Mouse (Mus musculus): ENCODE results near the gene Lemd1.
"Not testable (repeated sequence)": the region's sequence is repeated elsewhere in the genome, so short reads cannot be mapped to it uniquely, and the experiment has no call there.

The Lemd1 gene

DNA sequence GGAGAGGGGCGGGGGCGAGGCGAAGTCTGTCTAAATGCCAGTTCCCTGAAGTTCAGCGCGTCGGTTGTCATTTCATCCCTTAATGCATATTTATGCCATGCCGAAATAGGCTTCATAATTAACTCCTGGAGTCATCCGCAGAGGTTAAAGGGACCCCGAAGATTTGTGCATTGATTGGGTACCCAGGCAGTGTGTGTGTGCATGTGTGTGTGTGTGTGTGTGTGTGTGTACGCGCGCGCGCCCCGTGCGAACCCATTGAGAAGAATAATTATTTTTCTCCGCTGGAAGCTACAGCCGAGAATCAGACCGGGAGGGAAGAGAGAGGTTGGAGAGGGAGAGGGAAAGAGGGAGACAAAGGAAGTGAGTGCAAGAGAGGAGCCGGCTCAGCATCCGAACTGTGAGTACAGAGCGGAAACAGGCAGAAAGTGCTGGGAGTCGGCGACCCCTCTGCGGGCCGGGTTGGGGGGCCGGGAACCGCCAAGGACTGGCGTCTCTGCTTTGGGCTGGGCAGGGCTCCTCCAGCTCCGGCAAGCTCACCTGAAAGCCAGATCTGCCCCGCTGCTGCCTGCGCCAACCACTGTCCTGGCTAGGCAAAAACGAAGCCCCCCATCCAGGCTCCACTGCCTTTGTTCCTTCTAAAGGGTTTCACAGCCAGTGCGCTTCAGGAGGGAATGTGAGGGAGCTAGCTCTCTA, at the start of gene Lemd1, which contains the start of gene AC124108.1:
Lemd1 (plus strand) TSS at position 339 of the 693 bp plus-strand sequence.
AC124108.1 (plus strand) TSS at position 365 of the 693 bp plus-strand sequence.
- DNase-seq (ENCODE audit: low spot score in 2 of 2): peak in 1 of 2 experiments; percentile 18

DNA sequence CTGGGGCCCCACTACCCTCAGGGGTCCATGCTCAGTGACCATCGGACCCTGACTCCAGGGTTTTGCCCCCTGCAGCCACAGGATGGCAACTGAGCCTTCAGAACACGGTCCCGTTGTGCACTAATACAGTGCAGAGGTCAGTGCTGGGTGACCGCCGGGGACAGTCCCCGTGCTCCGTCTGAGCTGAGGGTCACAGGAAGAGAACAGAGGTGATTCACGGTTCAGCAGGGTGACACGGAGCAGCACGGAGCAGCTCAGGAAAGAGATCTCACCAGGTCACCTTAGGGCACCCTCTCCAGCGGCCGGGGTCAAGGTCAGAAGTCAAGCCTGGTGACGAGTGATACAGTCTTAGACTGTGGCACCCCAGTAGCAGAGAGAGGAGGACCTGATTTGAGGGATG, 49.5 kb upstream of the Lemd1 start:
- no peak for DNase-seq (ENCODE audit: low spot score in 2 of 2)

DNA sequence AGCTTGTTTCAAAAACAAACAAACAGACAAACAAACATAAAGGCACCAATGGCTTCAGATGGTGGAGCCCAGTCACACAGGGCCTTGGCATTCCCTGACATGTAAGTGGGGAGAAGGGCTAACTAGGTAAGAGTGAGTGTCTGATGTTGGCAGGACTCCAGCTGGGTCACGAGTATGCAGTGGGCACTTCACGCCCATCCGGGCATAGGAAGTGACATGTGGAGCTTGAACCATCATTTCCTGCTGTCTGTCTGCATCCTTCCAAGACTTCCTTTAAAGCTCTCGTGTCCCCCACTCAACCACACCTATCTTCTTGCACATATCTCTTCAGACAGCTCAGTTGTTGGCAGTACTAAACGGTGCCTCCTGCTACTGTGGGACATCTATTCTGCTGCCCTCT, 48.2 kb upstream of the Lemd1 start:
- no peak for DNase-seq (ENCODE audit: low spot score in 2 of 2)

DNA sequence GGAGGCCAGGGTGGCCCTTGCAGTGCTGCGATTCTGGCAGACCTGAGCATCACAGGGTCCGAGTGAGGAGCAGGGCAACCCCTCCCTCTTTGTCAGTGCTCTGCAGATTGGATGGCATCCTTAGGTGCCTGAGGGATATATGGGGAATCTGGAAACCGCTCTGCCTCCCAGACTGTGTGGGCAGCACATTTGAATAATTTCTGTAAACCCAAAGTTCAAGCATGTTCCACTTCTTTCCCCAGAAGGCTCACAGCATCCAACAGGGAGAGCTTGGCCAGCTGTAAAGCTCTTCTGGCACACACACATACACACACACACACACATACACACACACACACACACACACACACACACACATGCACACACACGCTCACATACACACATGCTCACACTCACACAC, 47.5 kb upstream of the Lemd1 start:
- no peak for DNase-seq (ENCODE audit: low spot score in 2 of 2)

DNA sequence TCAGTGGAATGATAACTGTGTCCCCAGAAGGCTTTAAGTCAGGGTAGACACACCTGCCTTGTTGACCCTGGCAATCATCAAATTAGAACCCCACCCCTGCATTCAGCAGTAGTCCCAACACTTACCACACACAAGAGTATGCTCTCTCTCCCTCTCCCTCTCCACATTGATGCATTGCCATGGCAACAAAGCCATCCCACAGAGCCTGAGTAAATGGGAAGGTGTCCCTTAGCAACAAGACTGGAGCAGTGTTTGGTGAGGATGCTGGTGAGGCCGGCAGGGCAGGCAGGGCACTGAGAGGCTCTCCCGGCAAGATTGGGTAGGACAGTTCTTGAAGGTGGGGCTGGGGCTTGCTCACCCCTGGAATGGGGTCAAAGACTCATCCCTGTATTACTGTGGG, 47.0 kb upstream of the Lemd1 start:
- DNase-seq (ENCODE audit: low spot score in 2 of 2): peak; percentile 61 to 75

DNA sequence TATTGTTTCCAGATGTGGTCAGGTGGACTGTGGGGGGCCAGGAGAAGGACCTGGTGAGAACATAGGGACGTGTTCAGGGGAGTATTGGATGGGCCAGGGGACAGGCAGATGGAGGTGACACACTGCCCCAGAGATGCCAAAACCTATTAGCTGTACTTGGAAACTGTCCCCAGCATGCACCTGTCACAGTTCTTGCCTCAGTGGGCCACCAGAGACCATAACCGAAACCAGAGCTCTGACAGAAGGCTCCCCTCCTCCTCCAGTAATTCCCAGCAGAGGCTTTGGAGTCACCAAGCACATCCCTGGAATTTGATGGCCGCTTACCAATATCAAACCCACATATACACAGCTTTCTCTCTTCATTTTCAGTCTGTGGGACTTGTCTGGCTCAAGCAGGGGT, 46.4 kb upstream of the Lemd1 start:
- DNase-seq (ENCODE audit: low spot score in 2 of 2): no peak

DNA sequence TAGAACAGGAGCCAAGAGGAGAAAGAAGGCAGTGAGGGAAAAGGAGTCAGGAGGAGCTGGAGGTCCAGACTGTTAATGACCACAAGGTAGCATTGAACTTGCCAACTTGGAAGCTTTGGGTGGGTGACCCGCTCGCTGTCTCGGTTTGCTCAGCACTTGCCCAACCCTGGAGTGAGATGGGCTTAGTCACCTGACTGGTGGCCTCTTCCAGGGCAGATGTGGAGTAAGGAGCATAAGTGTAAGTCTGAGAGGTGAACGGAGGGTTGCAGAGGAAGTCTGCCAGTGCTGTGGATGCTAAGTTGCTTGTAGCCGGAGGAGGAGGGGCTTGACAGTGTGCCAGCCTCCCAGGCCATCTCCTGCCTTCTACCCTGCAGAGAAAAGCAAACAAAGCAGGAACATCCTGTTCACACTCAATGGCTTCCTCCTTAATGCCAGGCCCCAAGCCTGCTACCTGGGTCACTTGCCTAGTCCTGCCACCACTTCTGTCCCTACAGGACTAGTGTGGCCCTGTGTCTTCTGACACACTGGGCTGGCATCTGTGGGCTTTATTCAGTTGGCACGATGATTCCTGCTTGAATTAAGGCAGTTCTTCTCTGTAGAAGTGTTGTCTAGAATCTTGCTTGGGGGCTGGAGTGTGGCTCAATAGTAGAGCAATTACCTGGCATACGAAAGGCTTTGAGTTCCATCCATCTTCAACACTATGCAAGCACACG, 45.1 kb upstream of the Lemd1 start:
- no peak for DNase-seq (ENCODE audit: low spot score in 2 of 2)

DNA sequence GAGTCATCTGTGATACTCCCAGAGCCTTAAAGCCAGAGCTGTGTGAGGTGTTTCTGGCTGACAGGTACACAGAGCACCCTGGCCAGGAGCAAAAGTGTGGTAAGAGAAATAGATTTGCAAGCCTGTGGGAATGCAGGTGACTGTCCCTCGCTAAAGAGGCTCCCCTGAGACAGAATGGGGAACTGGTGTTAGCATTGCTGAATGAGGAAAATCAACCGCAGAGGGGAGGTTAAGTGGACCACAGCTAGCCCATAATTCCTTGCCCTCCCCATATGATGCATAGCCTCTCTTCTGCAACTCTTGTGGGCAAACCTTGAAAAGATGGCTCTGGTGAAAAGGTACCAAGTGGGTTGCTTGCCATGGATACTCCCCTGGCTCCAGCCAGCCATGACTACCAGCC, 41.8 kb upstream of the Lemd1 start:
- no peak for DNase-seq (ENCODE audit: low spot score in 2 of 2)

DNA sequence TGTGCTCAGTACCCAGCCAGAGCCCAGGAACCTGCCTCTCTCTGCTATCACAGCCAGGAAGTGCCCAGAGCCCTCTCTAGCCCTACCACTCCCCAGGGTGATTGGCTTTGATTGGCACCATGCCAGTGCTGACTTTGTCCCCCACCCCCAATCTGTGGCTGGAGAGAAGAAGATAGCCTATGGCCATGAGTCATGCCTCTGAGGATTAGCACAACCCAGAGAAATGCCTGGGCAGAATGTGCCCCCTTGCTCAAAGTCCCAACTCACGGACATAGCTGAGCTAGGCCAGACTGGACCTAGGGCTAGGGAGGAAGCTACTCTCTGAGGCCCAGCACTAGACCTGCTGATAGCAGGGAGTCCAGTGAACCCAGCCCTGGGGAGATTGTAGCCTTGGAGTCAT, 41.1 kb upstream of the Lemd1 start:
- DNase-seq (ENCODE audit: low spot score in 2 of 2): no peak

DNA sequence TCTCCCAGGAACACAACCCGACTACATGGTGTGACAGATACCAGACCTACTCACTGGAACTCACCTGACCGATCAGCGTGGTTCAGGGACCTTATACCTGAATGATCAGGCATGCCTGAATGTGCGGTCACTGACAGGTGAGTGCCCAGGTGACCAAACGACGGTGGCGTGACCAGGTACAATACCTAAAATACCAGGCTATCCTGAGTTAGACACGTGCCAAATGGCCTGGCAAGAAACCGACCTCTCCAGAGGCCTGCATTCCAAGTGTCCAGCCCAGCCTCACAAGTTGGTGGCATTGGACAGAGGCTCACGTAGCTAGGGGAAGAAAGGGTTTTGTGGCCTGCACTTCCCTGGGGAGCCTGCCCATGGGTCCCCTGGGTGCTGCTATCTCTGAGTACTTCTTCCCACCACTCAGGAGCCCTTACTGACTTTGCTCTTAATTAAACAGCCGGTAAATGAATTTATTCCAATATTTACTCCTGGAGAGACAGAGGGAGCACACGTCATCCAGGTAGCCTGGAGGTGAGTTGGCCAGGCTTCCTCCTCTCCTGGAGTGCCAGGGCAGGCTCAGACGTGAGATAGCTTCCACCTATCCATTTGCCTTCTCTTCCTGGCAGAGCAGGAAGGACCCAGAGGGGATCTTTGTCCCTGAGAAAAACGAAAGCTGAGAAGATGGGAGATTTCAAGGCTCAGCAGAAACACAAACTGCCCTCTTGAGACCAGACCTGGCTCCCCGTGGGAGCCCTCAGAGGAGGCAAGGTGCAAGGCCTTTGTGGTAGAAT, 40.2 kb upstream of the Lemd1 start:
- DNase-seq (ENCODE audit: low spot score in 2 of 2): no peak

DNA sequence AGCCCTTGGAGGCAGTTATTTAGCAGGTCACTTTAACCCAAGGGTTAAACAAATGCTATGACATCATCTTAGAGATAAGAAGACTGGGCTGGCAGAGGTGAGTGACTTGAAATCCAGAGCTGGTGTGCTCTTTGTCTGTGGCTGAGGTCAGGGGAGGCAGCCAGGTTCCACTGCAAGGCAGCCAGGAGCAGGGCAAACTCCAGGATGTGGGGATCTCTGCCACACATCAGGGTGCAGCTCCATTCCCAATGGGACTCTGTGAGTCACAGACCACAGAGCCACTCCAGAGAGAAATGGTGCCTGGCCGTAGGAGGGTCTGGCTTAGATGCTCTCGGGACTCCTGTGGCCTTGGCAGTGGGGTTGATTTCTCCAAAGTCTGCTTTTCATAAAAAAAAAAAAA, 39.3 kb upstream of the Lemd1 start:
- no peak for DNase-seq (ENCODE audit: low spot score in 2 of 2)

DNA sequence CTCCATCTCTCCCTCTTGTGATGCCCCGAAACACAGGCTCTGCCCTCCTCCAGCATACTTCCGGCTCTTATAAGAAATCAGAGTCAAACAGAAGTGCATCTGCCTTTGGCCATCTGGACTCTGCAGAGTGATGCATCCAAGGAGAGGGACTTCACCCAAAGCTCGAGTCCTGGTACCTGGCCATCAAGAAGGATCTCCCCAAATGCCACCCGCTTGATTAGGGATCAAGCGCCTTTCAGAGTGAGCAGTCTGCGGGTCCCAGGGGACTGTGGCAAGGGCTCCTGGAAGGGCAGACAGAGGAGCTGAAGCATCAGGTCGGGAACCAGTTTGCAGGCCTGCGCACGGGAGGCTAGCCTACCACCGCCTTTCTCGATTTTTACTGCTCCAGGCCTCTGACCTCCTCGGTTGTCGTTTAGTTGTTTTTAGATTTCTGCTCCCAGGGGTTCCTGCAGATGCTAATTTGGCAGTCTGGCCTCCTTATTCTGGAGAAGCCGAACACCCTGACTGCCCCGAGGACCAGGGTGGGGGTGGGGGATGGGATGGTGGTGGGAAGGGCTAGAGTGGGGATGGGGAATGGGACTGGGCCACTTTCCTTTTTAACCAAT, 38.0 kb upstream of the Lemd1 start:
- no peak for DNase-seq (ENCODE audit: low spot score in 2 of 2)

DNA sequence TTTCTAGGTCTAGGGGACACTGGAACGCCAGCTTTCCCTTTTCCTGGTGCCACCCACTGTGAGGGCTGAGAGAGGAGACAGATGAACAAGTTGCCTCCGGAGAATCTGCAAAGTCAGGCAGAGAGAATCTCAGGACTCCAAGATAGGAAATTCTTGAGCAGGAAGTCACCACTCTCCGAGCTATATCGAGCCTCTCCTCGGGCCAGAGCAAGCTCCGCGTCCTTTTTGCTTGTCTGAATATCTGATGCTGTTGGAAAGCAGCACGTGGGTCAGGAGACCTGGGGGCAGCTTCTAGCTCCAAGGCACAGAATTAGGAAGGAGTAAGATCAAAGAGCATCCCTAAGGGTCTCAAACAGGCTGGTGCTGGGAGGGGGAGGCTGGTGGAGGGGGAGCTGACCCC, 37.5 kb upstream of the Lemd1 start:
- no peak for DNase-seq (ENCODE audit: low spot score in 2 of 2)

DNA sequence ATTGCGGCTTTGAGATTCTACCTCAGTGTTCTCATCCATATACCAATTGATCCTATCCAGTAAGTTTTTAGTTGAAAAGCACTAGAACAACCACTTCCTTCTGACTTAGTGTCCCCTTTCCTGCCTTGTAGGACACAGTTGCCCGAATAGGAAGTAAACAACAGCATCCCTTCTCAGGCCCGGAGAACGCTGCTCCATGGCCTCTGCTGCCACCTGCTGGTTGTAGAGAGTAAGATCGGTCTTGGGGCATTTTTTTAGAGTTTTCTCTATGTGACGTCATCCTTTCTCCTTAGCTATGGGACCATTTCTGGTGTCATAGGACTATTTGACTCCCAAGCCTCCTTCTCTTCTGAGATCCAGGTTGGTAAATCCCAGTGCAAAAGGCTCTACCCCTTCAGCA, 35.5 kb upstream of the Lemd1 start:
- DNase-seq (ENCODE audit: low spot score in 2 of 2): peak; percentile 50 to 71

DNA sequence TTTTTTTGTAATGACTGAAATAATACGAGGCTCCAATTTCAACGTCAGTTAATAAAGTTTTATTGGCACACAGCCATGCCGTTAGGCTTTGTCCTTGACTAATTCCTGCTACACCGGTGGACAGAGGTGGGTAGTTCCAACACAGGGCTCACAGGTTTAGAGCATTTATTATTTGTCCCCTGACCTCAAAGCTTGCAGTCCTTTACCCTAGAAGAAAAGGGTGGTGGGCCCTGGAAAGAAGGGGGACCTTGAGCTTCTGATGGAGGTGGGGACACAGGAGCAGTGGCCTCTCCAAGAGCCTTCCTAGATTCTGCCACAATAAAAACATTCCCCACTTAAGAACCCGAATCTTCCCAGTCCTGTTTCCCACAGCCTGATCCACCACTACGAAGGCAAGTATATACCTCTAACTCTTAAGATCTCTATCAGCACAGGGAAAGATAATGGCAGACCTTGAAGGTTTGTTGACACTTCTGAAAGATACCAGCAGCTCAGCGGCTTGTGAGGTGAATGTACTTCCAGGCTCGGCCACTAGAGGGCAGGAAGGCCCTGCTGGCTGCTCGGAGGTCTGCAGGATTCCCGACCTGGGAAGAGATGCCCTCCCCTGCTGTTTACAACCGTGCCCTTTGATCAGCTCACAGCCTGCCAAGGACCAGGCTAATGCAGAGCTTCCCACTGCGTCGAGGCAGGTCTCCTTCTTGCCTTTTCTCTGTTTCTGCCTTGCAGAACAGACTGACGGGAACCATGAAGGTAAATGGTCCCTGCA, 34.0 kb upstream of the Lemd1 start:
- DNase-seq (ENCODE audit: low spot score in 2 of 2): peak in 1 of 2 experiments; percentile 87

DNA sequence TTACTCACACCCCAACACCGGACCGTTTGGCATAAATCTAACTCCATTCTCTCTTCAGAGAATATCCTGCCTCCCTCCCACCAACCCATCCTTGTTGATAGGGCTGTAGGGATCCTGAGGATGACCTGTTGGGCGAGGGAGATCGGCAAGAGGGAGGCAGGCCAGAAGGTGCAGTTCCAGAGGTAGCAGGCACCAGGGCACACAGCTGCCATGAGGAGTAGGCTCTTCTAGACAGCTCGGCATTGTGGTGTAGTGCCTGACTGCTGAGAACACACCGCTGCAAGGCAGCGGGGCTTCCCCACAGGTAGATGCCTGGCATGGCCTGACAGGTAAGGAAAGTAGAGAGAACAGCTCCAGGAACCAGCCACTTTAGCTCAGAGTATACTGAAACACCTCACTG, 33.4 kb upstream of the Lemd1 start:
- DNase-seq (ENCODE audit: low spot score in 2 of 2): no peak

DNA sequence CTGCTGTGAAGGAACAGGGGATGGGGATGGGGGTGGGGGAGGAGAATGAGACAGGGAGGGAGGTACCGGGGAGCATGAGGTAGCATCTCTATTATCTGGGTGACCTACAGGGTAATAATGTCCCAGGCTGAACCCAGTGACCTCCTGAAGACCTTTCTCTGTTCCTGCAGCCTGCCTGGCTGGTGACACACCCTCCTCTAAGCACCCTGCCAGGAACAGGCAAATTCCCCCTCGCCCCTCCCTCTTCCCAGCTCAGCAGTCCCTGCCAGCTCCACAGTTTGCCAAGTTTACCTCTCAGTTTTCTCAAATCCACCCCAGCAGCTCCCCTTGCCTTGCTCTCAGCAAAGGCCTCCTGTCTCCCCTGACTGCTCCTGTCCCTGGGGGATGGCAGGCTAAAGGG, 32.5 kb upstream of the Lemd1 start:
- DNase-seq (ENCODE audit: low spot score in 2 of 2): no peak

DNA sequence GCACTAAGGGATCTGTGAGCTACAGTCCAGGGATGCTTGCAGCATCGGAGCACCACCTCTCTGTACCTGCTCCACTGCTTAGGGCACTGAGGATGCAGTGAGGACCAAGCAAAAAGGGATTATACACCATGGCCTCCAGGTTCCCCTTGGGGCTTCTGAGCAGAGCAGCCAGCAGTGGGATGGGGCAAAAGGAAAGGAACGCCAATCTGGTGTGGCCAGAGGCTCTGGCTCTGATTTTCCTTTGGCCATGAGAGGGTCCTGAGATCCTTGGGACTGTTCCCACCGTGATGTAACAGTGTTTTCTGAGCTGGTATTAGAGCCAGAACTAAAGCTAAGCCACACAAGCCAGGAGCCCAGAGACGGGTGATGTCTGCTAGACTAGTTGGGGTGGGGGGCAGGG, 31.6 kb upstream of the Lemd1 start:
- no peak for DNase-seq (ENCODE audit: low spot score in 2 of 2)

DNA sequence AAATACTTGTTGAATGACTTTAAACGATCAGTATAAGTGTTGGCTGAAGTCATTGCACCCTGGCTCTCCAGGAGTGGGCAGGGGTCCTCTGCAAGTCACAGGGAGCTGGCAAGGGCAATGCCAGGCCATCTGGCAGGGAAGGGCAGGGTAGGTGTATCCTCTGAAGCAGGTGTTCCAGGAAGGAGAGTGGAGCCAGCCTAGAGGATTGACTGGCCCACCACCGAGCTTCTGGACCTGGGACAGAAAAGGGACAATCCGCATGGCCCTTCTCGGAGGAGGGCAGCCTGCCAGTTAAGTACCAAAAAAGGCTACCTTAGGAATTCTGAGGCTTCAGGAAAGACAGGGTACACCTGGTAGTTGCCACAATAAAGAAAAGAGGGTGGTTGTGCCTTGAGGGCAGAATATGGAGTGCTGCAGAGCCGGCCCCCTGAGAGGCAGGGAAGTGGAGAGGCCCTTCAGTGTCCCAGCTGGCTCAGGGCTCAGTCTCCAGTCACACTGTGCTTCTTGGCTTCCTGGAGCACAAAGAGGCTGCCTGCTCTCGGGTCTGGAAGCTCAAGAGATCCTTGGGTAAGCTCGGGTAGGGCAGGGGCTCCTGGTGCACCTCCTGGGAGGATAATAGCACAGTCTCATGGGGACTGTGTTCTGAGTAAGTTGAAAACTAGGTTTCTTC, 29.9 kb upstream of the Lemd1 start:
- no peak for DNase-seq (ENCODE audit: low spot score in 2 of 2)

DNA sequence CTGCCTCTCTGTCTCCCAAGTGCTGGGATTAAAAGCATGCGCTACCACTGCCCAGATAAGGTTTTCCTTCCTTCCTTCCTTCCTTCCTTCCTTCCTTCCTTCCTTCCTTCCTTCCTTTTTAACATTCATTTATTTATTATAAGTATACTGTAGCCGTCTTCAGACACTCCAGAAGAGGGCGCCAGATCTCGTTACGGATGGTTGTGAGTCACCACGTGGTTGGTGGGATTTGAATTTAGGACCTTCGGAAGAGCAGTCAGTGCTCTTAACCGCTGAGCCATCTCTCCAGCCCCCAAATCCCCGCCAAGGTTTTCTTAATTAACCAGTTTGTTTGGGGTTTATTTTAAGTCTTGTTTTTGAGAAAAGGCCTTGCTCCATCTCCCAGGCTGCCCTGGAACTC, 28.6 kb upstream of the Lemd1 start:
- not testable (repeated sequence) for DNase-seq (ENCODE audit: low spot score in 2 of 2)
